Mouse (Mus musculus) granulocyte monocyte progenitor cell, adult 5-6 weeks (primary cell): ENCODE data around the gene Tspan9. TPM values are rescaled to one million over a fixed set of nuclear protein-coding genes. Genes with fewer than 3 reads are reported as not detected.

Experiments used
- ATAC-seq: replicated peaks from 2 replicates; pipeline ENCODE4 v1.8.0; 2016; ENCODE audit warnings: mild to moderate bottlenecking, moderate TSS enrichment, inconsistent platforms; ENCODE audit not compliant: poor library complexity, severe bottlenecking
- total RNA-seq, 2 experiments: library from RNA; stranded (forward) in 1 of 2; stranded (reverse) in 1 of 2; fragments of 200-712, 200-1000 nt in 1 of 2; fragments of >200 nt in 1 of 2; fragmentation: Nextera tagmentation in 1 of 2; gene quantifications; 2 replicates each; pipeline ENCODE4 v1.2.3; 2014 to 2017

The Tspan9 gene
- total RNA-seq (2014; fragmentation: Nextera tagmentation) (2.2 TPM in 1 of 2 replicates, not detected in the other), total RNA-seq (2017) (0.62 and 3.4 TPM in 2 replicates)

GRCm38 (mm10) chr6:128143390-128144020 lies at the start of gene Tspan9:
Tspan9 (minus strand) TSS chr6:128143594.
- peak; percentile 88 for ATAC-seq

GRCm38 (mm10) chr6:128183521-128183920 lies 40.1 kb upstream of the Tspan9 start:
- no peak for ATAC-seq

DNA sequence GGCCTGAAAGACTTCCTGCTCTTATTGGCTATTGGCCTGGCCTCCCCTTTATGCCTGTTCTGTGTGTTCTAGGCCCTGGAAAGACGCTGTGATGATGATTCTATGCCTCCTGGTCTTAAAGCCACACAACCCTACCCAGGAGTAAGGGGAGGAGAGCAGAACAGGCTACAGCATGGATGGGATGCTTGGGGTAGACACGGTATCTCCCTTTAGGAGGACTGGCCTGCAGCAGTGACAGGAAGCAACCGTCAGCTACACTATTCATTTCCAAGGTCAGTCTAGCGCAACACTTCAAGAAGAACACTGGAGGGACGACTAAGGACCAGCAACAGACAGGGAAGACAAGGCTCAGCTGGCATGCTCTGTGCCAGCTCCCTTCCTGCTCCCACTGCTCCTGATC lies 37.8 kb upstream of the Tspan9 start:
- ATAC-seq = no peak

DNA sequence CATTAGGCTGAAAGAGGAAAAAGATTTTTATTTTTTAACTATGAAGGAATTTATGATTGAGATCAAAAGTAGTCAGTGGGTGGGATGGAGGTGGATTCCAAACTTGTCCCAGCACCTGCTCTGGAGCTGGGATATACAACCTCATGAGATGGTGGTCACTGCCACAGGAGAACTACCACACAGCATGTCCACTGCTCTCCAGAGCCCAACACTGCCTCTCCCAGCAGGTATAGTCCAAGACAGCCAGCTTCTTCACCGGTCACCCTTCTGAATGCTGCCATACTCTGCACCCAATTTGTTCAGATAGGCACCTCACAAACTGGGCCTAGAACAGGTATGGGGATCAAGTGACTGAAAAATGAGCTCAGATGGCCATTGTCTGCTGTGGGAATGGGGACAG lies 36.3 kb upstream of the Tspan9 start:
- no peak for ATAC-seq

GRCm38 (mm10) chr6:128179247-128179646 lies 35.9 kb upstream of the Tspan9 start:
- ATAC-seq = no peak

- no peak for ATAC-seq
Observed at GRCm38 (mm10) chr6:128178681-128179080, 35.3 kb upstream of the Tspan9 start.

- no peak for ATAC-seq
Observed at GRCm38 (mm10) chr6:128168785-128169679, 25.6 kb upstream of the Tspan9 start.

DNA sequence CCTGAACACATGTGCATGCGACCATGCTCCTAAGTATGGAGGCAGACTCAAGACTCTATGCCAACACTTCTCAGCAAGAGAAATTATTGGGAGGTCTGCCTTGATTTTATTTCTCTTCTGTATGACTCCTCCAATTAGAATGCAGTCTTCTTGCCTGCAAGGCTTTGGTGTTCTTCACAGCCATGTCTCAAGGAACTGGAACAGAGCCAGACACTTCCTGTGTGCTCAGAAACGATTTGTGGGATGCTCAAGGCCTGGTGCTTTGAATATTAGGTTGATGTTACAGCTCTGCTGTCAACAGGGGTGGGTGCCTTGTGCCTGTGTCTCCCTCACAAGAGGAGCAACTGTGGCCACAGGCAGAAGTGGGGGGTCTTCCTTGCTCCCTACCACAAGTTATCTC lies 22.2 kb upstream of the Tspan9 start:
- no peak for ATAC-seq

DNA sequence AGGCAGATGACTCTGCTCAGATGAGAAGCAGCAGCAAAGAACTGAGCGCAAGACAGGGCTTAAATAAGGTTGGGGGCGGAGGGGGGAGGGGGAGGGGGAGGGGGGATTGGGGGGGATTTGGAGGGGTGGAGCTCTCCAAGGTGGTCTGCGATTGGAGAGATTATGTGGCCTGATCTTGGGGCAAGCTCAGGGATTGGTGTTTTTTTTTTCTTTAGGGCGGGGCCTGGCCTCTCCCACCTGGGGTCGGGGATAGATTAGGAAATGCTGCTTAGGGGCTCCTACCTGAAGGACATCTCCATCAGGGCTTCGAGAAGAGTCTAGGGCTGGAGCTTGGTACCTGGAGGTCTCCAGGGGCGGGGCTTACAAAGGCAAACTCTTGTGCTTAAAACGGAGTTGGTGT lies 21.2 kb upstream of the Tspan9 start:
- no peak for ATAC-seq

GRCm38 (mm10) chr6:128159092-128159491 lies 15.7 kb upstream of the Tspan9 start:
- ATAC-seq = no peak

DNA sequence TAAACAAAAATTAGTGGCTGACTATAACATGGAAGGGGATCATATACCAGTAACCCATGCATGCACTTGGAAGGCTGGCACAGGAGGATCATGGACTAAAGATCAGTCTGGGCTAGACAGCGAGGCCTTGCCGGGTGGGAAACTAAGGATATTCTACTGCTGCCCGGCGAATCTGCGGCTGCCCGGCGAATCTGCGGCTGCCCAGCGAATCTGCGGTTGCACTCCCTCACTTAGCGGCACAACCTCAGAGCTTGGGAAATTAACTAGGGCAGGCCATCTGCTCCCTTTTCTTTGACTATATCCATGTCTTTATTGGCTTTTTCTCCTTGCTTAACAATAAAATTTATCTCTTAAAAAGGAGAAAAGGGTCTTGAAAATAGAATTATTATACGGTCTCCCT lies 14.6 kb upstream of the Tspan9 start:
- ATAC-seq = no peak

DNA sequence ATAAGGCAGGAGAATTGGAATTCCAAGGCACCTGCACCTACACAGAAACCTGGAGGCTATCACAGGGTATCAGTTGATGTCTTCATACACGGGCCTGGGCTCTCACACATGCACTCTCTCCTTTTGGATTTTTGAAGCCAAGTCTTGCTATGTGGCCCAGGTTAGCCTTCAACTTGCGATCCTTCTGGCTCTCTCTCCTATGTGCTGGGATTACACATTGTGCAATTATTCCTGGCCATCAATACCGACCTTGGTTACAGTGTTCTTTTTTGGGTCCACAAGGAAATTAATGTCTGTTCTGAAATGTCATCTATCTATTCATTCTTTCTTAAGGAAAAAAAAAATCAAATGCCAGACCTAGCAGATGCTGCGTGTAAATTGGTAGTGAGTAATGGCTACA lies 13.1 kb upstream of the Tspan9 start:
- ATAC-seq = no peak

DNA sequence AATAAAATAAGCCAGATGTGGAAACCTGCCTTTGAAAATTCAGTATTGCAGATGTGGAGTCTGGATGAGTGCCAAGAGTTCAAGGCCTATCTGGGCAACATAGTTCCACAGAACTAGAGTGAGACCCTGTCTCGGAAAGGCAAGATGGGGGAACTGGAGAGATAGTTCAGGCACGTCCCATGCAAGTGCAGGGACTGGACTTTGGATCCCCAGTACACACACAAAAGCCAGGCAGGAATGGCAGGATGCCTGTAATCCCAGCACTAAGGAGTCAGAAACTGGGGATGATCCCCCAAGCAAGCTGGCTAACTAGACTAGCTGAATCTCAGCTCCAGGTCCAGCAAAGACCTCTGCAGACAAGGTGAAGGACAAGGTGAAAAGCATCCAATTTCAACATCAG lies 12.5 kb upstream of the Tspan9 start:
- no peak for ATAC-seq

- ATAC-seq = 0 out of 2 replicates have a peak, but pooled peaks have one; percentile 28
Observed at GRCm38 (mm10) chr6:128145765-128146164, 2.4 kb upstream of the Tspan9 start.

GRCm38 (mm10) chr6:128142369-128143278 lies 770 bp downstream of the Tspan9 start:
- ATAC-seq = no peak

- ATAC-seq = no peak
Observed at GRCm38 (mm10) chr6:128140724-128141123, 2.7 kb downstream of the Tspan9 start.

- ATAC-seq = no peak
Observed at GRCm38 (mm10) chr6:128137855-128138254, 5.5 kb downstream of the Tspan9 start.

- no peak for ATAC-seq
Observed at GRCm38 (mm10) chr6:128136654-128137053, 6.7 kb downstream of the Tspan9 start.

- ATAC-seq = no peak
Observed at GRCm38 (mm10) chr6:128135459-128135858, 7.9 kb downstream of the Tspan9 start.

DNA sequence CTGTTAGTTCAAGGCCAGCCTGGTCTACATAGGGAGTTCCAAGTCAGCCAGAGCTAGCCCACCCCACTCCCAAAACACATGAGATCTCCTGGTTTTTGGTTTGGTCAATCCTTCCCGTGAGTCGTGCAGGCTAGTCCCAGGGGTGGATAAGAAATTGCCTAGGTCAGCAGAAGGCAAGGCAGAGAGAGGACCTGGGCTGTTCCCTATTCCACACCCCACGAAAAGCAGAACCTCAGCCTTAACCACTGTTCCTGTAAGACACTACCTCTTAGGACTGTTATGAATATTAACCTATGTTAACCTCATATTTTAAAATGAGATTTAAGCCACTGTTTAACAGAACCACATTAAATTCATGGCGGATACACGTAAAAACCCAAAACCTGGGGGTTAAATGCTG lies 8.4 kb downstream of the Tspan9 start:
- peak; percentile 76 for ATAC-seq
